Mouse (Mus musculus) ES-E14 (cell line): ENCODE measurements around the gene Cul4a.

Experiments
- CHD2 ChIP-seq: IDR thresholded peaks from 2 replicates; pipeline ENCODE4 v1.6.1; 2014; ENCODE audit warnings: mild to moderate bottlenecking, low read depth, low read length, inconsistent platforms
- MAFK ChIP-seq: IDR thresholded peaks from 2 replicates; pipeline ENCODE4 v1.6.1; 2014; ENCODE audit warnings: mild to moderate bottlenecking, low read depth, low read length, inconsistent platforms; ENCODE audit not compliant: insufficient read depth
- ZC3H11A ChIP-seq: IDR thresholded peaks from 2 replicates; pipeline ENCODE4 v1.6.1; 2012; ENCODE audit warnings: low read depth, mild to moderate bottlenecking, inconsistent platforms, low read length, borderline replicate concordance
- ZNF384 ChIP-seq: IDR thresholded peaks from 2 replicates; pipeline ENCODE4 v1.6.1; 2012; ENCODE audit warnings: low read depth, low read length, inconsistent platforms

- TF ChIP-seq CHD2 (no peak), MAFK (no peak), ZNF384 (no peak), ZC3H11A (no peak)
These were observed 3.5 kb downstream of the Cul4a start for GRCm38 (mm10) chr8:13108967-13109366.
